Mouse (Mus musculus) liver, embryonic 14.5 days (tissue): ENCODE measurements around the gene Tnfrsf13c.

Experiments
- CTCF ChIP-seq: IDR thresholded peaks from 2 replicates; pipeline ENCODE4 v1.5.1; 2016; ENCODE audit warnings: antibody characterized with exemption, low read depth, control low read depth
- EP300 ChIP-seq: IDR thresholded peaks from 2 replicates; pipeline ENCODE4 v1.6.1; 2016; ENCODE audit warnings: antibody characterized with exemption, low read depth

GRCm38 (mm10) chr15:82213222-82213621, 10.9 kb downstream of the Tnfrsf13c start:
- TF ChIP-seq CTCF: no peak
- TF ChIP-seq EP300: no peak
